Mouse (Mus musculus): ENCODE results near the gene Rnaset2b. TPM values are rescaled to one million over a fixed set of nuclear protein-coding genes. Genes with fewer than 3 reads are reported as not detected.

The Rnaset2b gene
- total RNA-seq, 2 experiments from 2014 or later: 120 to 143 TPM

Other genes with a start within 250 kb of the Rnaset2b start
- gene Ezr, start 187.8 kb upstream of the Rnaset2b start, total RNA-seq (2021): 10 to 100 TPM; 24.0 to 24.9 TPM
- gene Rsph3b, start 22.0 kb upstream of the Rnaset2b start, total RNA-seq (2021): 10 to 100 TPM; 19.7 to 22.9 TPM
- 1 to 10 TPM; 7.7 to 9.0 TPM for gene Tagap1, start 9.5 kb upstream of the Rnaset2b start, total RNA-seq (2021)
- gene Gm49721, start 8.3 kb downstream of the Rnaset2b start, total RNA-seq (2021): not detected
- gene Gm1604a, start 54.9 kb downstream of the Rnaset2b start, total RNA-seq (2021): not detected
- gene Rps6ka2, start 199.5 kb downstream of the Rnaset2b start, total RNA-seq (2021): 10 to 100 TPM; 42.5 to 45.1 TPM